Mouse (Mus musculus): Measurements from ENCODE around the gene Rabgap1l.

- no peak for TF ChIP-seq CTCF (conservative IDR thresholded peaks at IDR 0.05; ENCODE audit: insufficient read depth, insufficient read length, low read depth, low read length)
- TF ChIP-seq POLR2A (IDR thresholded peaks at IDR 0.05; ENCODE audit: low read depth, low read length): no peak
Measured at GRCm38 (mm10) chr1:160520665-160521064, 272.3 kb downstream of the Rabgap1l start.
